Mouse (Mus musculus): ENCODE measurements around the gene Diablo.

- TF ChIP-seq JUN (IDR thresholded peaks at IDR 0.05; ENCODE audit: insufficient read depth, low read depth, low read length) (no peak), SMC3 (IDR thresholded peaks at IDR 0.05; ENCODE audit: low read depth, low read length) (no peak), MEF2A (IDR thresholded peaks at IDR 0.05; ENCODE audit: borderline replicate concordance, low read depth, low read length) (no peak), ZKSCAN1 (IDR thresholded peaks at IDR 0.05; ENCODE audit: borderline replicate concordance, low read depth, low read length) (no peak), POLR2AphosphoS2 (IDR thresholded peaks at IDR 0.05; ENCODE audit: low read depth, low read length) (no peak), MXI1 (IDR thresholded peaks at IDR 0.05; ENCODE audit: low read depth, low read length) (no peak), ZC3H11A (IDR thresholded peaks at IDR 0.05; ENCODE audit: low read depth, low read length) (no peak)
These were observed 59.3 kb downstream of the Diablo start for GRCm38 (mm10) chr5:123464638-123465037.
